Mouse (Mus musculus) intestine, postnatal 0 days (tissue): ENCODE results near the gene Ccdc194. TPM values are rescaled to one million over a fixed set of nuclear protein-coding genes. Genes with fewer than 3 reads are reported as not detected.

Experiments
- ATAC-seq: fragments of 200-750 bp; cut with Nextera tagmentation; 2 replicates; pipeline ENCODE4 v1.8.0; 2017; ENCODE audit warnings: mild to moderate bottlenecking, moderate TSS enrichment, moderate library complexity
- H3K27ac ChIP-seq: fragments of 300-500 bp; sonication (generic); 2 replicates; pipeline ENCODE4 v1.5.1; 2014; ENCODE audit warnings: mild to moderate bottlenecking, low read depth, low read length, moderate library complexity
- H3K27me3 ChIP-seq: fragments of 300-500 bp; sonication (generic); replicated peaks from 2 replicates; pipeline ENCODE4 v1.6.1; 2014; ENCODE audit warnings: low read length, mixed read lengths; ENCODE audit not compliant: control insufficient read depth, insufficient read depth
- H3K36me3 ChIP-seq: fragments of 300-500 bp; sonication (generic); 2 replicates; pipeline ENCODE4 v1.6.1; 2014; ENCODE audit warnings: mild to moderate bottlenecking, moderate library complexity; ENCODE audit not compliant: control insufficient read depth, insufficient read depth
- H3K4me1 ChIP-seq: fragments of 300-500 bp; sonication (generic); replicated peaks from 2 replicates; pipeline ENCODE4 v1.6.1; 2014; ENCODE audit warnings: antibody characterized with exemption, low read length, mixed read lengths; ENCODE audit not compliant: control insufficient read depth, insufficient read depth
- H3K4me2 ChIP-seq: fragments of 300-500 bp; sonication (generic); replicated peaks from 2 replicates; pipeline ENCODE4 v1.6.1; 2014; ENCODE audit warnings: low read depth, mild to moderate bottlenecking, moderate library complexity
- H3K4me3 ChIP-seq: fragments of 300-500 bp; sonication (generic); 2 replicates; pipeline ENCODE4 v1.5.1; 2014; ENCODE audit warnings: low read depth, low read length
- H3K9ac ChIP-seq: fragments of 300-500 bp; sonication (generic); 2 replicates; pipeline ENCODE4 v1.6.1; 2014; ENCODE audit warnings: mild to moderate bottlenecking, low read depth, low read length
- H3K9me3 ChIP-seq: fragments of 300-500 bp; sonication (generic); 2 replicates; pipeline ENCODE4 v1.6.1; 2016; ENCODE audit warnings: mixed run types; ENCODE audit not compliant: control insufficient read depth
- CTCF ChIP-seq: sonication (generic); IDR thresholded peaks from 2 replicates; pipeline ENCODE4 v1.5.1; 2016; ENCODE audit warnings: low read depth, mild to moderate bottlenecking, control low read depth, antibody characterized with exemption, moderate library complexity
- WGBS: fragments of 180-500 bp; shearing (Covaris S2); extraction: QIAGEN DNeasy Blood & Tissue Kit; methylation state at CpG from one replicate; pipeline ENCODE4 v1.1.7; 2014; 5-methylcytosine and 5-hydroxymethylcytosine counted together
- polyA plus RNA-seq: library from polyadenylated mRNA; unstranded; fragments of >200 nt; fragmentation: Nextera tagmentation; extraction: Ambion mirVana; gene quantifications from 2 replicates; pipeline ENCODE4 v1.2.1, GENCODE M21; 2015

The Ccdc194 gene
- polyA plus RNA-seq, 1 experiment from 2014 or later = 0.08 TPM

- Histone ChIP-seq H3K4me1 (no peaks in the 10 kb centered on the region; the same call in 1 of the 2 replicates), H3K9ac (peak overlapping the region; percentile 64), H3K4me3 (peak overlapping the region; percentile 65), H3K9me3 (no peaks in the 10 kb centered on the region), H3K36me3 (peaks cover 33% of the 10 kb centered on the region), H3K4me2 (peak overlapping the region; percentile 85), H3K27me3 (no peaks in the 10 kb centered on the region), H3K27ac (peak overlapping the region; percentile 80)
- ATAC-seq = peak; percentile 73
- WGBS = under 1% methylated on average over 101 of the region's 121 CpGs
- TF ChIP-seq CTCF = peak; percentile 53
Observed at GRCm38 (mm10) chr8:71476099-71476940, 49.2 kb downstream of the Ccdc194 start.

DNA sequence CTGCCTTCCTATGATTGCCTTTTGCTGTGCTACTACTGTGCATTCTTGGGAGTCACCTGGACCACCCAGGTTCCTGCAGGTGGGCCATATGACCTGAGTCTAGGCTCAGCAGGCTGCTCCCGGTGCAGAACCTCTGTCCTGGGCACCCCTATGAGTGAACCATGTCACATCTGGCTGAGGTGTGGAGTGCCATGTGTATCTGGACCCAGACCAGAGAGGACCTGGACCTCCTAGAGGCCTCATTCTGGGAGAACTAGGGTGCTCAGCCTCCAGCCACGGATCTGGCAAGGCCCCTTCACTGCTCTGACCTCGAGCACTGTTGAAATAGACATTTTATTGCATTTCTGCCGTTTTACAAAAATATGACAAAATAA, 49.8 kb downstream of the Ccdc194 start:
- peak overlapping the region; percentile 85 for H3K4me2 ChIP-seq
- no peak for TF ChIP-seq CTCF
- H3K4me3 ChIP-seq = peak overlapping the region; percentile 65
- H3K27me3 ChIP-seq = no peaks in the 10 kb centered on the region
- ATAC-seq = no peak
- H3K9me3 ChIP-seq = no peaks in the 10 kb centered on the region
- H3K9ac ChIP-seq = 0 out of 2 replicates have a peak overlapping the region, but pooled peaks have one; percentile 64
- H3K36me3 ChIP-seq = peaks cover 35% of the 10 kb centered on the region
- 22% methylated on average over 4 of the region's 4 CpGs for WGBS
- H3K27ac ChIP-seq = no peak overlapping the region; the same call in 1 of the 2 replicates
- no peaks in the 10 kb centered on the region; the same call in 1 of the 2 replicates for H3K4me1 ChIP-seq

GRCm38 (mm10) chr8:71474785-71475701, 50.5 kb downstream of the Ccdc194 start:
- Histone ChIP-seq H3K9ac (no peak overlapping the region), H3K4me3 (no peak overlapping the region)
- no peak for TF ChIP-seq CTCF

GRCm38 (mm10) chr8:71474344-71474743, 51.2 kb downstream of the Ccdc194 start:
- TF ChIP-seq CTCF = no peak
- H3K9ac ChIP-seq = no peak overlapping the region
- WGBS = 94% methylated on average over 18 of the region's 18 CpGs
- H3K4me2 ChIP-seq = no peak overlapping the region
- no peaks in the 10 kb centered on the region for H3K9me3 ChIP-seq
- peaks cover 35% of the 10 kb centered on the region for H3K36me3 ChIP-seq
- no peak overlapping the region for H3K4me3 ChIP-seq
- no peak overlapping the region for H3K27ac ChIP-seq
- no peaks in the 10 kb centered on the region for H3K27me3 ChIP-seq
- no peak for ATAC-seq
- H3K4me1 ChIP-seq = peaks cover 3% of the 10 kb centered on the region; the same call in 1 of the 2 replicates

More at GRCm38 (mm10) chr8:71474785-71475701, 50.5 kb downstream of the Ccdc194 start:
- Histone ChIP-seq H3K36me3 (peaks cover 35% of the 10 kb centered on the region), H3K4me1 (no peaks in the 10 kb centered on the region; the same call in 1 of the 2 replicates), H3K27me3 (no peaks in the 10 kb centered on the region), H3K4me2 (no peak overlapping the region), H3K27ac (no peak overlapping the region), H3K9me3 (no peaks in the 10 kb centered on the region)
- no peak for ATAC-seq
- WGBS = 90% methylated on average over 25 of the region's 25 CpGs

GRCm38 (mm10) chr8:71472601-71473386, 52.7 kb downstream of the Ccdc194 start:
- no peak overlapping the region for H3K9ac ChIP-seq
- peaks cover 31% of the 10 kb centered on the region for H3K36me3 ChIP-seq
- no peaks in the 10 kb centered on the region for H3K27me3 ChIP-seq
- H3K9me3 ChIP-seq = no peaks in the 10 kb centered on the region
- no peak overlapping the region for H3K4me2 ChIP-seq
- H3K4me3 ChIP-seq = no peak overlapping the region
- H3K4me1 ChIP-seq = peaks cover 3% of the 10 kb centered on the region; the same call in 1 of the 2 replicates
- H3K27ac ChIP-seq = no peak overlapping the region
- WGBS = 84% methylated on average over 8 of the region's 8 CpGs
- TF ChIP-seq CTCF = peak; percentile 54
- no peak for ATAC-seq
